Mouse (Mus musculus): ENCODE results near the gene Rab40b.
"Not testable (repeated sequence)": the region's sequence is repeated elsewhere in the genome, so short reads cannot be mapped to it uniquely, and the experiment has no call there.

The Rab40b gene

GRCm38 (mm10) chr11:121367170-121367707 lies 20.8 kb downstream of the Rab40b start:
- DNase-seq, result no peak

GRCm38 (mm10) chr11:121362212-121362611 lies 25.8 kb downstream of the Rab40b start:
- peak in 1 of 2 experiments; percentile 34 for DNase-seq

- DNase-seq, result peak; percentile 99 to 100
Measured at GRCm38 (mm10) chr11:121354091-121354707, 33.9 kb downstream of the Rab40b start, which contains the start of gene Wdr45b. Wdr45b (minus strand) TSS chr11:121354445.

- DNase-seq, result peak; percentile 38 to 54
Measured at GRCm38 (mm10) chr11:121353326-121354090, 34.5 kb downstream of the Rab40b start.

GRCm38 (mm10) chr11:121348727-121349126 lies 39.3 kb downstream of the Rab40b start:
- not testable (repeated sequence) for DNase-seq

- DNase-seq, result no peak
Measured at GRCm38 (mm10) chr11:121348166-121348565, 39.9 kb downstream of the Rab40b start.

GRCm38 (mm10) chr11:121347036-121347435 lies 41.0 kb downstream of the Rab40b start:
- no peak for DNase-seq

GRCm38 (mm10) chr11:121342423-121342822 lies 45.6 kb downstream of the Rab40b start:
- not testable (repeated sequence) for DNase-seq

GRCm38 (mm10) chr11:121340287-121340686 lies 47.8 kb downstream of the Rab40b start:
- DNase-seq, result no peak

GRCm38 (mm10) chr11:121339647-121340046 lies 48.4 kb downstream of the Rab40b start:
- DNase-seq, result no peak

- no peak for DNase-seq
Measured at GRCm38 (mm10) chr11:121331641-121332040, 56.4 kb downstream of the Rab40b start.

GRCm38 (mm10) chr11:121328619-121329018 lies 59.4 kb downstream of the Rab40b start:
- DNase-seq, result peak in 1 of 2 experiments; percentile 26

- peak; percentile 26 to 38 for DNase-seq
Measured at GRCm38 (mm10) chr11:121328206-121328605, 59.8 kb downstream of the Rab40b start.

GRCm38 (mm10) chr11:121326681-121327080 lies 61.4 kb downstream of the Rab40b start:
- DNase-seq, result no peak

- no peak for DNase-seq
Measured at GRCm38 (mm10) chr11:121326034-121326433, 62.0 kb downstream of the Rab40b start.

GRCm38 (mm10) chr11:121307712-121308111 lies 80.3 kb downstream of the Rab40b start:
- DNase-seq, result not testable (repeated sequence)

GRCm38 (mm10) chr11:121306608-121307007 lies 81.4 kb downstream of the Rab40b start:
- DNase-seq, result no peak

Data from cerebellum, postnatal 25 days (tissue).